Mouse (Mus musculus) ES-Bruce4 (cell line): ENCODE measurements around the gene Mapkapk3.

ENCODE experiments used
- CTCF ChIP-seq: IDR thresholded peaks from one replicate; pipeline ENCODE4 v1.8.1; 2011; ENCODE audit warnings: low read depth, low read length
- POLR2A ChIP-seq: IDR thresholded peaks from one replicate; pipeline ENCODE4 v1.8.1; 2011; ENCODE audit warnings: low read length; ENCODE audit not compliant: insufficient read depth

GRCm38 (mm10) chr9:107267028-107267427, 22.6 kb downstream of the Mapkapk3 start:
- no peak for TF ChIP-seq CTCF
- TF ChIP-seq POLR2A: no peak
